In genomic region chr4:116448673-116449072, GRCm38 (mm10) we compare ENCODE assay signal across 8 mouse cellular contexts. TPM values are rescaled to one million over a fixed set of nuclear protein-coding genes. Genes with fewer than 3 reads are reported as not detected.
DNase-seq lines count a peak whose midpoint lies in the region; ATAC-seq and TF ChIP-seq lines count a peak whose summit lies in the region.

No protein-coding gene starts in this region.

- no peak overlapping the region for H3K4me2 ChIP-seq in midbrain, embryonic 16.5 days (ENCODE audit: low read length)
- H3K4me2 ChIP-seq in kidney, postnatal 0 days (ENCODE audit: low read length) = no peak overlapping the region
- no peak overlapping the region for H3K4me2 ChIP-seq in lung, embryonic 14.5 days
- no peak overlapping the region for H3K4me2 ChIP-seq in intestine, embryonic 16.5 days (ENCODE audit: low read depth, low read length)

- no peak overlapping the region for H3K27ac ChIP-seq in midbrain, embryonic 10.5 days (replicated peaks)
- H3K27ac ChIP-seq in midbrain, embryonic 16.5 days (ENCODE audit: low read length) = no peak overlapping the region
- no peak overlapping the region for H3K27ac ChIP-seq in kidney, postnatal 0 days
- no peak overlapping the region for H3K27ac ChIP-seq in lung, embryonic 14.5 days (ENCODE audit: low read depth)
- H3K27ac ChIP-seq in intestine, embryonic 16.5 days (ENCODE audit: low read length) = no peak overlapping the region

- peak; percentile 45 for DNase-seq in midbrain, embryonic 10.5 days (ENCODE audit: low spot score)
- DNase-seq in adrenal gland, adult 2 months = peak; percentile 57
- DNase-seq in embryo, embryonic 11.5 days (ENCODE audit: low read depth, low spot score) = peak; percentile 26
- peak; percentile 64 for DNase-seq in kidney, postnatal 0 days (ENCODE audit: low spot score)
- DNase-seq in lung, embryonic 14.5 days = peak; percentile 73
- peak; percentile 14 to 54 for DNase-seq in spleen, adult 18-20 months

- no peaks in the 10 kb centered on the region for H3K9me3 ChIP-seq in midbrain, embryonic 10.5 days (replicated peaks)
- no peaks in the 10 kb centered on the region for H3K9me3 ChIP-seq in midbrain, embryonic 16.5 days (replicated peaks; ENCODE audit: control insufficient read depth, low read length, poor library complexity, severe bottlenecking)
- H3K9me3 ChIP-seq in kidney, postnatal 0 days (replicated peaks; ENCODE audit: low read length) = no peaks in the 10 kb centered on the region
- H3K9me3 ChIP-seq in lung, embryonic 14.5 days (ENCODE audit: low read depth, low read length) = no peaks in the 10 kb centered on the region
- no peaks in the 10 kb centered on the region for H3K9me3 ChIP-seq in intestine, embryonic 16.5 days (ENCODE audit: control insufficient read depth, low read length)

- WGBS in midbrain, embryonic 10.5 days = 48% methylated on average over 8 of the region's 8 CpGs
- 54% methylated on average over 8 of the region's 8 CpGs for WGBS in midbrain, embryonic 16.5 days
- 56% methylated on average over 8 of the region's 8 CpGs for whole genome bisulfite sequencing in kidney, postnatal 0 days
- WGBS in lung, embryonic 14.5 days = 49% methylated on average over 8 of the region's 8 CpGs
- WGBS in intestine, embryonic 16.5 days = 59% methylated on average over 8 of the region's 8 CpGs

- peak; percentile 87 for TF ChIP-seq CTCF in kidney, postnatal 0 days (IDR thresholded peaks at IDR 0.05; ENCODE audit: low read depth)
- peak; percentile 75 for TF ChIP-seq CTCF in lung, embryonic 14.5 days (IDR thresholded peaks at IDR 0.05; ENCODE audit: low read depth)

- H3K36me3 ChIP-seq in midbrain, embryonic 10.5 days = peaks cover 13% of the 10 kb centered on the region; the same call in 1 of the 2 replicates
- H3K36me3 ChIP-seq in midbrain, embryonic 16.5 days (ENCODE audit: control insufficient read depth, insufficient read depth, low read length) = no peaks in the 10 kb centered on the region
- no peaks in the 10 kb centered on the region for H3K36me3 ChIP-seq in kidney, postnatal 0 days (ENCODE audit: insufficient read depth, low read length)
- H3K36me3 ChIP-seq in lung, embryonic 14.5 days (ENCODE audit: insufficient read depth) = no peaks in the 10 kb centered on the region
- no peaks in the 10 kb centered on the region; the same call in 1 of the 2 replicates for H3K36me3 ChIP-seq in intestine, embryonic 16.5 days (ENCODE audit: control insufficient read depth, insufficient read depth, low read length)

- no peak overlapping the region for H3K9ac ChIP-seq in midbrain, embryonic 16.5 days (ENCODE audit: low read depth, low read length)
- no peak overlapping the region for H3K9ac ChIP-seq in kidney, postnatal 0 days (ENCODE audit: low read depth, low read length)
- no peak overlapping the region for H3K9ac ChIP-seq in lung, embryonic 14.5 days
- H3K9ac ChIP-seq in intestine, embryonic 16.5 days (ENCODE audit: low read depth, low read length) = no peak overlapping the region

- H3K27me3 ChIP-seq in midbrain, embryonic 10.5 days (ENCODE audit: low read depth, poor library complexity, severe bottlenecking) = no peaks in the 10 kb centered on the region
- H3K27me3 ChIP-seq in midbrain, embryonic 16.5 days (ENCODE audit: control insufficient read depth, insufficient read depth, low read depth, low read length) = no peaks in the 10 kb centered on the region
- no peaks in the 10 kb centered on the region for H3K27me3 ChIP-seq in kidney, postnatal 0 days (ENCODE audit: insufficient read depth, low read length)
- H3K27me3 ChIP-seq in lung, embryonic 14.5 days (ENCODE audit: insufficient read depth, low read length) = no peaks in the 10 kb centered on the region
- H3K27me3 ChIP-seq in intestine, embryonic 16.5 days (replicated peaks; ENCODE audit: control insufficient read depth, insufficient read depth, low read length) = no peaks in the 10 kb centered on the region

- no peak overlapping the region for H3K4me3 ChIP-seq in midbrain, embryonic 10.5 days
- no peak overlapping the region for H3K4me3 ChIP-seq in midbrain, embryonic 16.5 days (ENCODE audit: low read depth, low read length)
- no peak overlapping the region for H3K4me3 ChIP-seq in kidney, postnatal 0 days (replicated peaks; ENCODE audit: low read depth, low read length)
- H3K4me3 ChIP-seq in lung, embryonic 14.5 days (ENCODE audit: low read depth, low read length) = no peak overlapping the region
- no peak overlapping the region for H3K4me3 ChIP-seq in intestine, embryonic 16.5 days (ENCODE audit: low read length)

- ATAC-seq in midbrain, embryonic 16.5 days = no peak
- ATAC-seq in kidney, postnatal 0 days (replicated peaks; ENCODE audit: low FRiP score, low read depth) = no peak
- no peak for ATAC-seq in lung, embryonic 14.5 days (ENCODE audit: insufficient read depth)
- no peak for ATAC-seq in intestine, embryonic 16.5 days

- H3K4me1 ChIP-seq in midbrain, embryonic 10.5 days = no peaks in the 10 kb centered on the region
- no peaks in the 10 kb centered on the region for H3K4me1 ChIP-seq in midbrain, embryonic 16.5 days (ENCODE audit: control insufficient read depth, insufficient read depth, low read length)
- no peaks in the 10 kb centered on the region for H3K4me1 ChIP-seq in kidney, postnatal 0 days (replicated peaks; ENCODE audit: insufficient read depth, low read length)
- no peaks in the 10 kb centered on the region for H3K4me1 ChIP-seq in lung, embryonic 14.5 days (ENCODE audit: insufficient read depth)
- peaks cover 5% of the 10 kb centered on the region for H3K4me1 ChIP-seq in intestine, embryonic 16.5 days (ENCODE audit: control insufficient read depth, insufficient read depth, low read length)

RNA-seq across cellular contexts. Expression of gene Mast2, which starts 15.3 kb away (rescaled TPM):
- 13.6 and 16.6 TPM in 2 replicates for polyA plus RNA-seq in midbrain, embryonic 10.5 days (2016; fragmentation: Nextera tagmentation; extraction: Ambion mirVana)
- 47.2 and 52.4 TPM in 2 replicates for polyA plus RNA-seq in midbrain, embryonic 16.5 days (2015; fragmentation: Nextera tagmentation; extraction: Ambion mirVana)
- 10 to 100 TPM; 39.5 to 45.9 TPM for total RNA-seq in adrenal gland, adult 2 months (2021)
- polyA plus RNA-seq in adrenal gland, adult 2 months (2012; rRNA removed) = 88.7 and 94.1 TPM in 2 replicates
- polyA plus RNA-seq in kidney, postnatal 0 days (2015; fragmentation: Nextera tagmentation; extraction: Ambion mirVana) = 7.4 and 8.8 TPM in 2 replicates
- 33.6 and 37.3 TPM in 2 replicates for polyA plus RNA-seq in lung, embryonic 14.5 days (2014; fragmentation: Nextera tagmentation; extraction: Ambion mirVana)
- polyA plus RNA-seq in intestine, embryonic 16.5 days (2015; fragmentation: Nextera tagmentation; extraction: Ambion mirVana) = 6.4 and 7.5 TPM in 2 replicates

RNA-seq across cellular contexts. Expression of gene Ipp, which starts 58.7 kb away (rescaled TPM):
- polyA plus RNA-seq in midbrain, embryonic 10.5 days (2016; fragmentation: Nextera tagmentation; extraction: Ambion mirVana) = 16.3 and 18.0 TPM in 2 replicates
- 13.6 and 14.7 TPM in 2 replicates for polyA plus RNA-seq in midbrain, embryonic 16.5 days (2015; fragmentation: Nextera tagmentation; extraction: Ambion mirVana)
- 10 to 100 TPM in 1 of 2 experiments, 1 to 10 TPM in 1; 9.7 to 17.0 TPM for total RNA-seq in adrenal gland, adult 2 months (2021)
- 0.48 and 0.51 TPM in 2 replicates for polyA plus RNA-seq in adrenal gland, adult 2 months (2012; rRNA removed)
- polyA plus RNA-seq in kidney, postnatal 0 days (2015; fragmentation: Nextera tagmentation; extraction: Ambion mirVana) = 15.5 and 16.2 TPM in 2 replicates
- 3.4 and 3.8 TPM in 2 replicates for polyA plus RNA-seq in lung, embryonic 14.5 days (2014; fragmentation: Nextera tagmentation; extraction: Ambion mirVana)
- 15.6 and 16.5 TPM in 2 replicates for polyA plus RNA-seq in intestine, embryonic 16.5 days (2015; fragmentation: Nextera tagmentation; extraction: Ambion mirVana)
